Mouse (Mus musculus): Measurements from ENCODE around the gene Phlpp2. TPM values are rescaled to one million over a fixed set of nuclear protein-coding genes. Genes with fewer than 3 reads are reported as not detected.
A peak's percentile ranks its signal among the peaks of the same experiment; 100 is the strongest.

The Phlpp2 gene
- polyA plus RNA-seq, 1 experiment from 2014 or later = 1.8 TPM

DNA sequence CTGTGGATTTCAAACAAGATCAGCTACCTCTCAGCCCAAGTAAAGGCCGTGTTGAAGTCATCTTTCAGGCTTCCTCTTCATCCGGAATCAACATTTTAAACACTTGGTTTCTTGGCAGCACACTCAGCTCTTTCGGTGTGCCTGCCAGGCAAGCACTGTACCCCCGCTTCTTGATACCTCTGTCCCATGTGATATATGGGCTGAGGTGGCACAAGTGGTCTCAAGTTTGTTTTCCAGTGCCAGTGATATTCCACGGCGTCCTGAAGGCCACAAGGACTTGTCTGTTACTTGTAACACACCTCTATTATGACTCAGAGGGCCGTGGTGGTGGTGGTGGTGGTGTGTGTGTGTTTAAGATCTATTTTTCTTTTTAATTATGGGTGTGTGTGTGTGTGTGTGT is 77.4 kb downstream of the Phlpp2 start:
- WGBS = 44% methylated on average over 7 of the region's 7 CpGs

GRCm38 (mm10) chr8:109946272-109946671 is 77.9 kb downstream of the Phlpp2 start:
- H3K27ac ChIP-seq = peak overlapping the region; percentile 64; the same call in 1 of the 2 replicates
- H3K4me3 ChIP-seq (replicated peaks; ENCODE audit: low read depth, low read length) = no peak overlapping the region
- 82% methylated on average over 7 of the region's 7 CpGs for WGBS
- H3K4me1 ChIP-seq (replicated peaks; ENCODE audit: insufficient read depth, low read length) = peaks cover 17% of the 10 kb centered on the region; the same call in 1 of the 2 replicates
- TF ChIP-seq CTCF (IDR thresholded peaks at IDR 0.05; ENCODE audit: low read depth) = no peak
- no peak overlapping the region for H3K9ac ChIP-seq (ENCODE audit: low read depth, low read length)
- H3K36me3 ChIP-seq (ENCODE audit: insufficient read depth, low read length) = no peaks in the 10 kb centered on the region
- H3K4me2 ChIP-seq (ENCODE audit: low read length) = no peak overlapping the region
- no peak for DNase-seq (ENCODE audit: low spot score)
- no peaks in the 10 kb centered on the region for H3K9me3 ChIP-seq (replicated peaks; ENCODE audit: low read length)
- H3K27me3 ChIP-seq (ENCODE audit: insufficient read depth, low read length) = no peaks in the 10 kb centered on the region
- ATAC-seq (replicated peaks; ENCODE audit: low FRiP score, low read depth) = no peak; the same call in 1 of the 2 replicates

More for the DNA sequence above, 77.4 kb downstream of the Phlpp2 start:
- Histone ChIP-seq H3K4me1 (replicated peaks; ENCODE audit: insufficient read depth, low read length) (peaks cover 17% of the 10 kb centered on the region; the same call in 1 of the 2 replicates), H3K27ac (peak overlapping the region; percentile 64; the same call in 1 of the 2 replicates), H3K9ac (ENCODE audit: low read depth, low read length) (no peak overlapping the region), H3K4me3 (replicated peaks; ENCODE audit: low read depth, low read length) (no peak overlapping the region), H3K27me3 (ENCODE audit: insufficient read depth, low read length) (no peaks in the 10 kb centered on the region), H3K36me3 (ENCODE audit: insufficient read depth, low read length) (no peaks in the 10 kb centered on the region), H3K4me2 (ENCODE audit: low read length) (no peak overlapping the region), H3K9me3 (replicated peaks; ENCODE audit: low read length) (no peaks in the 10 kb centered on the region)
- TF ChIP-seq CTCF (IDR thresholded peaks at IDR 0.05; ENCODE audit: low read depth) = no peak
- DNase-seq (ENCODE audit: low spot score) = no peak
- 0 out of 2 replicates have a peak, but pooled peaks have one; percentile 8 for ATAC-seq (replicated peaks; ENCODE audit: low FRiP score, low read depth)

DNA sequence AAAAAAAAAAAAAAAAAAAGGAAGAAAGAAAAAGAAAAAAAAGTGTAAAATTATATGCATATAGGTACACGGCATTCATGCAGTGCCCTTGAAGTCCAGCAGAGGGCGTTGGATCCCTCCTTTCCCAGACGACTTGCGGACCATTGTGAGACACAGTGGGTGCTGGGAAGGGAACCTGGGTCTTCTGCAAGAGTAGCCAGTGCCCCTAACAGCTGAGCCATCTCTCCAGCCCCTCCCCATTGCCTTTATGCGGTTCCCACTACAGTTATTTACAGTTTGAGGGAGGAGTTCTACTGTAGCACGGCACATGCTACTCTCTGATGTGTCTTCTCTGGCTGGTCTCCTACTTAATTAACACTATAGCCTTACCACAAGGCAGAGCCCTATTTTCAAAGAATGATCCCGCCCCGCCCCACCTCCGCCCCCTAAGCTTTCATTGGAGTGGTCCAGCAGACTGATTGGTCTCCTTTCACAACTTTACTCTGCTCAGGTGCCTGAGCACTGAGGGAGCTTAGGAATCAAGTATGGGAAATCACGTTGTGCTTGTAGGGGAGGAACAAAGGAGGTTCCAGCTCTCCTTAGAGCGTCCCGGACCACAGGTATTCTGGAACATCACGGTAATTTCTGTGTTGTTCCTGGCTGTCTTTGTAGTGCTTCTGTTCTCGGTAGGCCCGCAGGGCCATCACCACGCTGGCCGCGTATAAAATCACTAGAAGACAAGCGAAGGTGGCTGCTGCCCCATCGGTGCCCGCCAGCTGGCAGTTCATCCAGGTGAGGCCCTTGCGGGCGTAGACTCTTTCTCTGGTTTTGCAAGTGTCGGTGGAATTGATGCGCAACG is 79.3 kb downstream of the Phlpp2 start:
- ATAC-seq (replicated peaks; ENCODE audit: low FRiP score, low read depth) = peak; percentile 19; the same call in 1 of the 2 replicates
- peak; percentile 40 for DNase-seq (ENCODE audit: low spot score)
- 3% methylated on average over 26 of the region's 26 CpGs for WGBS
- H3K9ac ChIP-seq (ENCODE audit: low read depth, low read length) = peak overlapping the region; percentile 13; the same call in 1 of the 2 replicates
- H3K4me3 ChIP-seq (replicated peaks; ENCODE audit: low read depth, low read length) = peak overlapping the region; percentile 15
- TF ChIP-seq CTCF (IDR thresholded peaks at IDR 0.05; ENCODE audit: low read depth) = peak; percentile 71
- H3K9me3 ChIP-seq (replicated peaks; ENCODE audit: low read length) = no peaks in the 10 kb centered on the region
- H3K4me1 ChIP-seq (replicated peaks; ENCODE audit: insufficient read depth, low read length) = peaks cover 17% of the 10 kb centered on the region; the same call in 1 of the 2 replicates
- no peaks in the 10 kb centered on the region for H3K36me3 ChIP-seq (ENCODE audit: insufficient read depth, low read length)
- no peak overlapping the region for H3K27ac ChIP-seq
- H3K4me2 ChIP-seq (ENCODE audit: low read length) = peak overlapping the region; percentile 51
- H3K27me3 ChIP-seq (ENCODE audit: insufficient read depth, low read length) = no peaks in the 10 kb centered on the region

- no peak for ATAC-seq (replicated peaks; ENCODE audit: low FRiP score, low read depth)
- WGBS = 4% methylated on average over 19 of the region's 19 CpGs
- DNase-seq (ENCODE audit: low spot score) = no peak
Measured at GRCm38 (mm10) chr8:109948285-109948564, 79.9 kb downstream of the Phlpp2 start.

DNA sequence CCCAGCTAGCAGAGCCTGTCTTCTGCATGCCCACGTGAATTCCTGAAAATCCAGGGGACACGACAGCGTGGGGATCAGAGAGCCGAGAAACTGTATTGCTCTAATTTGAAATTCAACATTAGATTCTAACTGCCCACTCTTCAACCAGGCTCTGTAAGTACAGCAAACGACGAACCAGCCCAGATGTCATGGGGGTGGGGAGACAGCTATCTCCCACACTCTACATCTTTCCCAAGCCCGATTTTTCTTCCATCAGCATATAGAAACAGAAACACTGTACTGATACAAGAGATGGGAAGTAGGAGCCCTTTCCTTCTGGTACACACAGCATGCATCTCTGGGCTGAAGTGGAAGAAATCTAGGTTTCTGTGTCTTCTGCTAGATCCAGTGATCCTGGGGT is 83.8 kb downstream of the Phlpp2 start:
- 74% methylated on average over 7 of the region's 7 CpGs for WGBS
- DNase-seq (ENCODE audit: low spot score) (no peak), ATAC-seq (replicated peaks; ENCODE audit: low FRiP score, low read depth) (no peak)
- TF ChIP-seq CTCF (IDR thresholded peaks at IDR 0.05; ENCODE audit: low read depth) = no peak
- H3K9ac ChIP-seq (ENCODE audit: low read depth, low read length) = no peak overlapping the region
- H3K4me1 ChIP-seq (replicated peaks; ENCODE audit: insufficient read depth, low read length) = 0 out of 2 replicates have a peak, but pooled peaks cover 14% of the 10 kb centered on the region
- H3K36me3 ChIP-seq (ENCODE audit: insufficient read depth, low read length) = no peaks in the 10 kb centered on the region
- no peak overlapping the region for H3K27ac ChIP-seq
- H3K27me3 ChIP-seq (ENCODE audit: insufficient read depth, low read length) = no peaks in the 10 kb centered on the region
- no peaks in the 10 kb centered on the region for H3K9me3 ChIP-seq (replicated peaks; ENCODE audit: low read length)
- H3K4me2 ChIP-seq (ENCODE audit: low read length) = no peak overlapping the region
- no peak overlapping the region for H3K4me3 ChIP-seq (replicated peaks; ENCODE audit: low read depth, low read length)

More at GRCm38 (mm10) chr8:109948285-109948564, 79.9 kb downstream of the Phlpp2 start:
- H3K9me3 ChIP-seq (replicated peaks; ENCODE audit: low read length) = no peaks in the 10 kb centered on the region
- peak overlapping the region; percentile 13; the same call in 1 of the 2 replicates for H3K9ac ChIP-seq (ENCODE audit: low read depth, low read length)
- H3K27me3 ChIP-seq (ENCODE audit: insufficient read depth, low read length) = no peaks in the 10 kb centered on the region
- TF ChIP-seq CTCF (IDR thresholded peaks at IDR 0.05; ENCODE audit: low read depth) = no peak
- H3K4me2 ChIP-seq (ENCODE audit: low read length) = peak overlapping the region; percentile 51
- H3K36me3 ChIP-seq (ENCODE audit: insufficient read depth, low read length) = no peaks in the 10 kb centered on the region
- H3K4me1 ChIP-seq (replicated peaks; ENCODE audit: insufficient read depth, low read length) = peaks cover 17% of the 10 kb centered on the region; the same call in 1 of the 2 replicates
- H3K27ac ChIP-seq = no peak overlapping the region
- peak overlapping the region; percentile 15 for H3K4me3 ChIP-seq (replicated peaks; ENCODE audit: low read depth, low read length)

DNA sequence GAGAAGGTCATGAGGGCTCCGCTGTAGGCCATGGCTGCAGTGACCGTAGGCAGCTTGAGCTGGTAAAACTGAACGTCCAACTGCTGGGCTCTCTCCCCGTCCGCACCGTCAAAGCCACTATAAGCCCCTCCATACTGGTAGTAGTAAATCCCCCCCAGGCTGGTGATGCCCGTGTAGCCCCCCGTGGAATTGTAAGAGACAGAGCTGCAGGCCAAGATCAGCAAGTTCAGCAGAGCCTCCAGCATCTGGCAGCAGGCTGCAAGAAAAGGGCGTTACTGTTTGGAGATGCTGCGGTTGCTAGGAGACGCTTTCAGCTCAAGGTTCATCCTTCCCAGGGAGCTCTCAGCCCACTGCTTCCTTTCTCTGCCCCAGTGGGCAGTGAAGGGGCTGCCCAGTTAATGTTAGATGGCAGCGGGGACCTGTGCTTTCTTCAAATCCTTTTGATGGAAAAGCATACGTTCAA is 86.2 kb downstream of the Phlpp2 start:
- Histone ChIP-seq H3K4me3 (replicated peaks; ENCODE audit: low read depth, low read length) (no peak overlapping the region), H3K27ac (no peak overlapping the region), H3K36me3 (ENCODE audit: insufficient read depth, low read length) (no peaks in the 10 kb centered on the region), H3K9me3 (replicated peaks; ENCODE audit: low read length) (no peaks in the 10 kb centered on the region), H3K4me2 (ENCODE audit: low read length) (no peak overlapping the region), H3K4me1 (replicated peaks; ENCODE audit: insufficient read depth, low read length) (0 out of 2 replicates have a peak, but pooled peaks cover 9% of the 10 kb centered on the region), H3K27me3 (ENCODE audit: insufficient read depth, low read length) (no peaks in the 10 kb centered on the region), H3K9ac (ENCODE audit: low read depth, low read length) (no peak overlapping the region)
- 62% methylated on average over 13 of the region's 13 CpGs for WGBS
- no peak for TF ChIP-seq CTCF (IDR thresholded peaks at IDR 0.05; ENCODE audit: low read depth)
- ATAC-seq (replicated peaks; ENCODE audit: low FRiP score, low read depth) (no peak; the same call in 1 of the 2 replicates), DNase-seq (ENCODE audit: low spot score) (no peak)

Data from kidney, postnatal 0 days (tissue).